8 mouse cellular contexts compared by ENCODE assay signal in genomic region chr7:96152924-96153359, GRCm38 (mm10). TPM values are rescaled to one million over a fixed set of nuclear protein-coding genes. Genes with fewer than 3 reads are reported as not detected.
A peak's percentile ranks its signal among the peaks of the same experiment; 100 is the strongest.
DNase-seq lines count a peak whose midpoint lies in the region; ATAC-seq and TF ChIP-seq lines count a peak whose summit lies in the region.

No protein-coding gene starts in this region.

- no peaks in the 10 kb centered on the region for H3K36me3 ChIP-seq in thymus, adult 2 months (ENCODE audit: control insufficient read depth, insufficient read depth, low read length)
- H3K36me3 ChIP-seq in forebrain, embryonic 14.5 days (ENCODE audit: control insufficient read depth, insufficient read depth, low read length), result no peaks in the 10 kb centered on the region
- H3K36me3 ChIP-seq in hindbrain, embryonic 12.5 days, result no peaks in the 10 kb centered on the region
- H3K36me3 ChIP-seq in limb, embryonic 15.5 days, result no peaks in the 10 kb centered on the region
- H3K36me3 ChIP-seq in midbrain, embryonic 16.5 days (ENCODE audit: control insufficient read depth, insufficient read depth, low read length), result no peaks in the 10 kb centered on the region

- peak overlapping the region; percentile 45 for H3K4me2 ChIP-seq in forebrain, embryonic 14.5 days (ENCODE audit: low read length)
- H3K4me2 ChIP-seq in hindbrain, embryonic 12.5 days (replicated peaks), result peak overlapping the region; percentile 53
- peak overlapping the region; percentile 43 for H3K4me2 ChIP-seq in limb, embryonic 15.5 days
- H3K4me2 ChIP-seq in midbrain, embryonic 16.5 days (ENCODE audit: low read length), result peak overlapping the region; percentile 57

- TF ChIP-seq CTCF in thymus, adult 2 months (IDR thresholded peaks at IDR 0.05; ENCODE audit: borderline replicate concordance, control insufficient read depth, extremely low read depth, insufficient read depth, low read length, poor library complexity), result no peak

- no peak overlapping the region for H3K27ac ChIP-seq in thymus, adult 2 months (ENCODE audit: control insufficient read depth, insufficient read depth, low read length)
- H3K27ac ChIP-seq in forebrain, embryonic 14.5 days (ENCODE audit: low read depth, low read length), result no peak overlapping the region
- H3K27ac ChIP-seq in hindbrain, embryonic 12.5 days, result peak overlapping the region; percentile 41; the same call in 1 of the 2 replicates
- H3K27ac ChIP-seq in limb, embryonic 15.5 days, result no peak overlapping the region
- H3K27ac ChIP-seq in midbrain, embryonic 16.5 days (ENCODE audit: low read length), result no peak overlapping the region

- no peaks in the 10 kb centered on the region for H3K27me3 ChIP-seq in thymus, adult 2 months (ENCODE audit: control insufficient read depth, insufficient read depth, low read length)
- no peaks in the 10 kb centered on the region for H3K27me3 ChIP-seq in forebrain, embryonic 14.5 days (replicated peaks; ENCODE audit: control insufficient read depth, insufficient read depth, low read length)
- H3K27me3 ChIP-seq in hindbrain, embryonic 12.5 days, result no peaks in the 10 kb centered on the region
- no peaks in the 10 kb centered on the region for H3K27me3 ChIP-seq in limb, embryonic 15.5 days
- H3K27me3 ChIP-seq in midbrain, embryonic 16.5 days (ENCODE audit: control insufficient read depth, insufficient read depth, low read depth, low read length), result no peaks in the 10 kb centered on the region

- H3K9me3 ChIP-seq in forebrain, embryonic 14.5 days (replicated peaks; ENCODE audit: control insufficient read depth, low read length), result no peaks in the 10 kb centered on the region
- H3K9me3 ChIP-seq in hindbrain, embryonic 12.5 days (replicated peaks), result no peaks in the 10 kb centered on the region
- no peaks in the 10 kb centered on the region for H3K9me3 ChIP-seq in limb, embryonic 15.5 days
- no peaks in the 10 kb centered on the region for H3K9me3 ChIP-seq in midbrain, embryonic 16.5 days (replicated peaks; ENCODE audit: control insufficient read depth, low read length, poor library complexity, severe bottlenecking)

- 4% methylated on average over 10 of the region's 10 CpGs for WGBS in thymus, adult 2 months
- WGBS in forebrain, embryonic 14.5 days, result under 1% methylated on average over 10 of the region's 10 CpGs
- under 1% methylated on average over 10 of the region's 10 CpGs for WGBS in hindbrain, embryonic 12.5 days
- 1% methylated on average over 10 of the region's 10 CpGs for WGBS in limb, embryonic 15.5 days
- WGBS in midbrain, embryonic 16.5 days, result 1% methylated on average over 10 of the region's 10 CpGs

- peak; percentile 95 for ATAC-seq in forebrain, embryonic 14.5 days
- ATAC-seq in hindbrain, embryonic 12.5 days (ENCODE audit: low FRiP score), result peak; percentile 95
- ATAC-seq in limb, embryonic 15.5 days (ENCODE audit: insufficient number of reproducible peaks, low FRiP score, low TSS enrichment, low read depth), result peak; percentile 81
- ATAC-seq in midbrain, embryonic 16.5 days, result peak; percentile 96

- peak overlapping the region; percentile 33; the same call in 1 of the 2 replicates for H3K9ac ChIP-seq in forebrain, embryonic 14.5 days (ENCODE audit: low read length)
- no peak overlapping the region; the same call in 1 of the 2 replicates for H3K9ac ChIP-seq in hindbrain, embryonic 12.5 days
- H3K9ac ChIP-seq in limb, embryonic 15.5 days, result no peak overlapping the region
- H3K9ac ChIP-seq in midbrain, embryonic 16.5 days (ENCODE audit: low read depth, low read length), result peak overlapping the region; percentile 60

- no peak overlapping the region for H3K4me3 ChIP-seq in thymus, adult 2 months (ENCODE audit: control insufficient read depth, insufficient read depth, low read length)
- peak overlapping the region; percentile 24 for H3K4me3 ChIP-seq in forebrain, embryonic 14.5 days (ENCODE audit: low read depth, low read length)
- H3K4me3 ChIP-seq in hindbrain, embryonic 12.5 days, result peak overlapping the region; percentile 35
- peak overlapping the region; percentile 38 for H3K4me3 ChIP-seq in limb, embryonic 15.5 days
- H3K4me3 ChIP-seq in midbrain, embryonic 16.5 days (ENCODE audit: low read depth, low read length), result peak overlapping the region; percentile 37

- DNase-seq in thymus, postnatal 0 days (ENCODE audit: low spot score), result peak; percentile 50
- no peak for DNase-seq in thymus, adult 2 months
- peak; percentile 78 for DNase-seq in forebrain, embryonic 14.5 days (ENCODE audit: low spot score)
- DNase-seq in thymus, postnatal 25 days, result peak; percentile 40
- no peak for DNase-seq in right cerebral cortex, adult 18-20 months

- TF ChIP-seq POLR2A in thymus, adult 2 months (IDR thresholded peaks at IDR 0.05; ENCODE audit: control insufficient read depth, extremely low read depth, insufficient read depth, low read length, poor library complexity), result no peak

- H3K4me1 ChIP-seq in thymus, adult 2 months (replicated peaks; ENCODE audit: control insufficient read depth, insufficient read depth, low read length), result no peaks in the 10 kb centered on the region
- H3K4me1 ChIP-seq in forebrain, embryonic 14.5 days (ENCODE audit: control insufficient read depth, insufficient read depth, low read length), result peaks cover 3% of the 10 kb centered on the region; the same call in 1 of the 2 replicates
- H3K4me1 ChIP-seq in hindbrain, embryonic 12.5 days, result 0 out of 2 replicates have a peak, but pooled peaks cover 5% of the 10 kb centered on the region
- no peaks in the 10 kb centered on the region for H3K4me1 ChIP-seq in limb, embryonic 15.5 days
- H3K4me1 ChIP-seq in midbrain, embryonic 16.5 days (ENCODE audit: control insufficient read depth, insufficient read depth, low read length), result 0 out of 2 replicates have a peak, but pooled peaks cover 7% of the 10 kb centered on the region

RNA-seq across cellular contexts. Expression of gene Tenm4, which starts 18.1 kb away (rescaled TPM):
- 4.5 and 4.9 TPM in 2 replicates for polyA plus RNA-seq in thymus, postnatal 0 days (2015; fragmentation: Nextera tagmentation; extraction: Ambion mirVana)
- polyA plus RNA-seq in thymus, adult 2 months (2012; rRNA removed), result 2.7 and 2.9 TPM in 2 replicates
- 48.9 and 70.1 TPM in 2 replicates for polyA plus RNA-seq in forebrain, embryonic 14.5 days (2014; fragmentation: Nextera tagmentation; extraction: Ambion mirVana)
- polyA plus RNA-seq in hindbrain, embryonic 12.5 days (2016; fragmentation: Nextera tagmentation; extraction: Ambion mirVana), result 38.5 and 43.1 TPM in 2 replicates
- 36.3 and 38.4 TPM in 2 replicates for polyA plus RNA-seq in limb, embryonic 15.5 days (2015; fragmentation: Nextera tagmentation; extraction: Ambion mirVana)
- 41.4 and 53.4 TPM in 2 replicates for polyA plus RNA-seq in midbrain, embryonic 16.5 days (2015; fragmentation: Nextera tagmentation; extraction: Ambion mirVana)

Comparison
In these comparisons a context has a peak if more than half of its experiments do, and no peak if none do; other contexts are left out.
1. DNase-seq: peak in thymus, postnatal 0 days (single experiment), forebrain, embryonic 14.5 days (single experiment) and thymus, postnatal 25 days (single experiment); none in thymus, adult 2 months (single experiment) and right cerebral cortex, adult 18-20 months (single experiment).
2. H3K9ac ChIP-seq: peak in forebrain, embryonic 14.5 days (single experiment) and midbrain, embryonic 16.5 days (single experiment); none in hindbrain, embryonic 12.5 days (single experiment) and limb, embryonic 15.5 days (single experiment).
3. Peak in every context shown above with its lines, with median percentiles within 50 percentile points of each other: ATAC-seq and H3K4me2 ChIP-seq.